ENCODE assay signal across 8 mouse cellular contexts in genomic region chr8:103441163-103441562, GRCm38 (mm10).
A peak's percentile ranks its signal among the peaks of the same experiment; 100 is the strongest.
DNase-seq lines count a peak whose midpoint lies in the region.

No protein-coding gene starts in this region.

- peak; percentile 40 for DNase-seq in heart, adult 11 months
- DNase-seq in heart, adult 8-10 months (ENCODE audit: low spot score), result no peak
- DNase-seq in right cerebral cortex, adult 18-20 months, result peak; percentile 15
- DNase-seq in right cerebral cortex, postnatal 25 days, result no peak
- peak; percentile 15 for DNase-seq in layer of hippocampus, adult 9-10 months (ENCODE audit: low spot score)
- no peak for DNase-seq in urinary bladder, adult 2 months (ENCODE audit: low spot score)
- no peak for DNase-seq in cerebellum, adult 11 months
- DNase-seq in spleen, postnatal 14 days (ENCODE audit: low spot score in 2 of 2), result no peak

Comparison
In these comparisons a context has a peak if more than half of its experiments do, and no peak if none do; other contexts are left out.
1. DNase-seq: peak in heart, adult 11 months (single experiment), right cerebral cortex, adult 18-20 months (single experiment) and layer of hippocampus, adult 9-10 months (single experiment); none in heart, adult 8-10 months (single experiment), right cerebral cortex, postnatal 25 days (single experiment), urinary bladder, adult 2 months (single experiment), cerebellum, adult 11 months (single experiment) and spleen, postnatal 14 days (0 of 2).